Mouse (Mus musculus) erythroblast, adult 5-6 weeks (primary cell): ENCODE measurements around the gene Cdk18. TPM values are rescaled to one million over a fixed set of nuclear protein-coding genes. Genes with fewer than 3 reads are reported as not detected.
"Not testable (repeated sequence)": the region's sequence is repeated elsewhere in the genome, so short reads cannot be mapped to it uniquely, and the experiment has no call there.

Experiments used
- ATAC-seq: replicated peaks from 2 replicates; pipeline ENCODE4 v1.8.0; 2016; ENCODE audit warnings: moderate number of reproducible peaks, mild to moderate bottlenecking, moderate TSS enrichment, inconsistent platforms; ENCODE audit not compliant: poor library complexity, low FRiP score, severe bottlenecking
- total RNA-seq, 2 experiments: library from RNA; stranded (forward) in 1 of 2; stranded (reverse) in 1 of 2; fragments of 150-400 nt in 1 of 2; fragments of 200-764, 138-1000 nt in 1 of 2; gene quantifications; 2 replicates each; pipeline versions ENCODE4 v1.2.3 to v1.2.4; 2015 to 2017; ENCODE audit warnings: low replicate concordance in 2 of 2

Cdk18 gene
- total RNA-seq (2015; ENCODE audit: low replicate concordance) (not detected in 2 replicates), total RNA-seq (2017; ENCODE audit: low replicate concordance) (0.28 TPM in 1 of 2 replicates, not detected in the other)

GRCm38 (mm10) chr1:132139416-132139864 lies at the start of gene Cdk18:
Gene Cdk18 (minus strand): TSS chr1:132139684.
- no peak for ATAC-seq

- ATAC-seq, result no peak
Measured at GRCm38 (mm10) chr1:132189231-132189630, 49.7 kb upstream of the Cdk18 start.

GRCm38 (mm10) chr1:132188442-132189066 lies 49.1 kb upstream of the Cdk18 start:
- ATAC-seq, result no peak

- ATAC-seq, result no peak
Measured at GRCm38 (mm10) chr1:132186303-132186702, 46.8 kb upstream of the Cdk18 start.

- no peak for ATAC-seq
Measured at GRCm38 (mm10) chr1:132171619-132172018, 32.1 kb upstream of the Cdk18 start.

- no peak for ATAC-seq
Measured at GRCm38 (mm10) chr1:132170698-132171097, 31.2 kb upstream of the Cdk18 start.

- ATAC-seq, result no peak
Measured at GRCm38 (mm10) chr1:132168115-132168767, 28.8 kb upstream of the Cdk18 start.

- no peak; the same call in 1 of the 2 replicates for ATAC-seq
Measured at GRCm38 (mm10) chr1:132165859-132166258, 26.4 kb upstream of the Cdk18 start.

- no peak for ATAC-seq
Measured at GRCm38 (mm10) chr1:132164780-132165518, 25.5 kb upstream of the Cdk18 start.

- ATAC-seq, result not testable (repeated sequence)
Measured at GRCm38 (mm10) chr1:132162618-132163017, 23.1 kb upstream of the Cdk18 start.

GRCm38 (mm10) chr1:132161211-132161880 lies 21.9 kb upstream of the Cdk18 start:
- no peak for ATAC-seq

GRCm38 (mm10) chr1:132159681-132160080 lies 20.2 kb upstream of the Cdk18 start:
- no peak for ATAC-seq

- no peak for ATAC-seq
Measured at GRCm38 (mm10) chr1:132158741-132159140, 19.3 kb upstream of the Cdk18 start.

- ATAC-seq, result no peak
Measured at GRCm38 (mm10) chr1:132157808-132158207, 18.3 kb upstream of the Cdk18 start.

- peak; percentile 74 for ATAC-seq
Measured at GRCm38 (mm10) chr1:132157016-132157781, 17.7 kb upstream of the Cdk18 start.

GRCm38 (mm10) chr1:132155737-132156136 lies 16.3 kb upstream of the Cdk18 start:
- ATAC-seq, result peak; percentile 81

GRCm38 (mm10) chr1:132153691-132154090 lies 14.2 kb upstream of the Cdk18 start:
- no peak for ATAC-seq

GRCm38 (mm10) chr1:132153086-132153690 lies 13.7 kb upstream of the Cdk18 start:
- no peak for ATAC-seq

- ATAC-seq, result no peak
Measured at GRCm38 (mm10) chr1:132151908-132152307, 12.4 kb upstream of the Cdk18 start.
